Mouse (Mus musculus) common myeloid progenitor, adult 5-6 weeks (primary cell): ENCODE measurements around the gene Slc16a14. TPM values are rescaled to one million over a fixed set of nuclear protein-coding genes. Genes with fewer than 3 reads are reported as not detected.
"Not testable (repeated sequence)": the region's sequence is repeated elsewhere in the genome, so short reads cannot be mapped to it uniquely, and the experiment has no call there.

Source experiments
- ATAC-seq: replicated peaks from 2 replicates; pipeline ENCODE4 v1.8.0; 2016; ENCODE audit warnings: low read depth, mild to moderate bottlenecking, moderate TSS enrichment, inconsistent platforms; ENCODE audit not compliant: poor library complexity, severe bottlenecking
- total RNA-seq: library from RNA; stranded (forward); fragments of 200-1000, 187-1606 nt; gene quantifications from 2 replicates; pipeline ENCODE4 v1.2.3, GENCODE M21; 2017

Slc16a14 gene
- not detected in 2 replicates for total RNA-seq

DNA sequence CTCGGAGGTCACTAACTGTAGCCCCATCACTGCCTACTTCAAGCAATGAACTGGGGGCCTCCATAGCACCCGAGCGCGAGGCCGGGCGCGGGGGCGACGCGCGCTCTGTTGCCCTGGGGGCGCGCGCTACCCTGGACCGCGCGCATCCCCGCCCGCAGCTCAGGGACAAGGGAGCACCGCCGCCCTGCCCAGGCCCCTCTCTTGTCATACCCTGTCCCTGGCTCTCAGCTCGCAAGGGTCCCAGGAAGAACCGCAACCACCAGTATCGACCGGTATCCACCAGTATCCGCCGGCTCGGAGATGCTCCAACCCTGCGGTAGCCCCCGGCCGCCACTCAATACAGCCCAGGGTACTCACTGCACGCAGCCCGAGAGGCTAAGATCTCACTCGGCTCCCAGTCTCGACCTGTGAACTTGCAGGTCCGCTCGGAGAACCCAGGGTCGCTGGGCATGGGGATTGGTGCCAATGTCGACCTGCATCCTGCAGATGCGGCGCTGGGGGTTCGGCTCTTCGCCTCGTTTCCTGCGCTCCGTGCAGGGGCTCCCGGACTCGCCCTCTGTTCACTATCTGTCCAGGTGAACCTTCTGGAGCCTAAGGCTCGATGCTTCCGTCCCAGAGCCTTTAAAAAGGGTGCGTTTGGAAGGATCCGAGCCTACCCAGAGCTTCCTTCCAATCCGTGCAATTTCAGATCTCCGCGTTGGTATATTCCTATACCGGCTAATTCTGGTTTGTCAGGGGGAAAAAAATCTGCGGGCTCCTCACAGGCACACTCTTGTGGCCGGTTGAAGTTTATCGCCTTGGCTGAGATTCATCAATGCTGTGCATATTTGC, at the start of gene Slc16a14:
TSS of gene Slc16a14 (minus strand) at position 632 of the 831 bp plus-strand sequence.
- ATAC-seq = peak; percentile 27

DNA sequence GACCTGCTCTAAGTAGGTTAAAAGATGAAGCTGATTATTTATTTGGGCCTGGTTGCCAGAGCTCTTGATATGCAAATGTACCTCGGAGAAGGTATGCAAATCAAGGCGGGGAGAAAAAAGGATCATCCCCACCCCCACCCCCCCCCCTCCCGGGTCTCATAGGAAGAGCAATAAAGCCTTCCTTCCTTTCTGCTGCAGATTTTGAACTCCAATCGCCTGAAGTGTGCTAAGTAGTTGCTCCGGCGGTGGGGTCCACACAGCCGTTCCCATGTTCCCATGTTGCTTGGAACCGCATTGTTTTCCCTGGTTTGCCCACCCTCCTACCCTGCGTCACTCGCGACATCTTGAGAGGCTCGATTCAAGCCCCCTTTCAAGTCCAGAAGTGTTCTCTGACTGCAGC, 26.8 kb upstream of the Slc16a14 start:
- not testable (repeated sequence) for ATAC-seq

- not testable (repeated sequence) for ATAC-seq
Observed at GRCm38 (mm10) chr1:84957713-84958112, 22.8 kb upstream of the Slc16a14 start.

DNA sequence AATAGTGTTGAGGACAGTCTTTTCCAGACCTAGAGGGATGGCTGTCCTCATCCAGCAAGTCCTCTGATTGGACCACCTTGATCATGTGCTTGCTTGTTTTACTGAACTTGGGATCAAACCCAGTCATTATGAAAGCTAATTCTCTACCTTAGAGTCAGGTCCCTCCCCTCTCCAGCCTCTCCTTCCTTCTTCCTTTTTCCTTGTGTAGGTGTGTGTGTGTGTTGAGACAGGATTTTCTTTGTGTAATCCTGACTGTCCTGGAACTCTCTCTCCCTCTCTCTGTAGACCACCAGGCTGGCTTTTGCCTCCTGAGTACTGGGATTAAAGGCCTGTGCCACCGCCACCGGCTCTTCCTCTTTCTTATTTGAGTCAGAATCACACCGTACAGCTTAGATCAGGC, 21.8 kb upstream of the Slc16a14 start:
- ATAC-seq = not testable (repeated sequence)

DNA sequence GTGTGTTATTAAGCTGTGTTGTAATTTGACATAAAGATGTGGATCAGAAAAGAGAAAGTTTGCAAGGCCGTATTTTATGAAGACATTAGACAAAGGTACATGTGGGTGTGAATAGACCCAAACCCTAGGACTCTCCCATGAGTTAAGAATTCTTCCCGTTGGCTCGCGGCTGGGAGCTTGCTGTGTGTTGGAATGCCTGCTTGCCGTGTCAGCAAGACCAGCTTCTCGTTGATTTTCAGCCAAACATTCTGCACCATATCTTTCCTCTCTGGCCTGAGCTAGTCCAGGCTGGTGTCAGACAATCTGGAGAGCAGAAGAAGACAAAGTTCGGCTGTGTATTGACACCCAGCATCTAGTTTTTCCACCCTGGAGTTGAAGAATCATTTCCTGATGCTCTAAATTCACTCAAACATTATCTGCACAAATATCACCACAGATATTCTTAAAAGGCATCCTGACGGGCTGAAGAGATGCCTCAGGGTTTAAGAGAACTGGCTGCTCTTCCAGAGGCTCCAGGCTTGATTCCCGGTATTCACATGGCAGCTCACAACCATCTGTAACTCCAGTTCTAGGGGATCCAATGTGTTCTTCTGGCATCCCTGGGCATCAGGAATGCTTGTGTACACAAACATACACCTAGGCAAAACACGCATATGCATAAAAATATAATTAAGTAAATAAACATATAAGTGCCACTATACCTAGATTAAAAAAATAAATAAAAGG, 17.7 kb upstream of the Slc16a14 start:
- ATAC-seq = no peak

GRCm38 (mm10) chr1:84951566-84951965, 16.6 kb upstream of the Slc16a14 start:
- ATAC-seq = no peak

GRCm38 (mm10) chr1:84947390-84947789, 12.5 kb upstream of the Slc16a14 start:
- no peak for ATAC-seq

GRCm38 (mm10) chr1:84945950-84946349, 11.0 kb upstream of the Slc16a14 start:
- no peak for ATAC-seq

GRCm38 (mm10) chr1:84943549-84943948, 8.6 kb upstream of the Slc16a14 start:
- no peak for ATAC-seq

- no peak for ATAC-seq
Observed at GRCm38 (mm10) chr1:84942666-84943065, 7.7 kb upstream of the Slc16a14 start.

GRCm38 (mm10) chr1:84940322-84940721, 5.4 kb upstream of the Slc16a14 start:
- ATAC-seq = no peak

DNA sequence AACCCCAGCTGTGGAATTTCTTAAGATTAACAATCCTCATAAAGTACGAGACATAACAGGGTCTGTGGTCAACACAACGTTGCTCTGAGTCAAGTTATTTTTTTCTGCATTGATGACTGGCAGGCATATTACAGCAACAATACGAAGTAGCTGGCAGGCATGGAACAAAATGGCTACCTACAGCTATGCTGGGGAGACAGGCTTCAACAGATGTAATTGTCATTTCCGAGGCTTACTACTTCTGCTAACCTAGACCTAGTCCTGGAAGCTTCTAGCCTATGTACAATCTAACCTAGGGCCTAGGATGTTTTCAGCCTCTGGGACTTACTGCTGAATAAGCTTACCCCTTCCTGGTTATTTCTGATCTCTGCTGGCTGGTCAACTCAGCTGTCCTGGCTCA, 4.5 kb upstream of the Slc16a14 start:
- no peak for ATAC-seq

DNA sequence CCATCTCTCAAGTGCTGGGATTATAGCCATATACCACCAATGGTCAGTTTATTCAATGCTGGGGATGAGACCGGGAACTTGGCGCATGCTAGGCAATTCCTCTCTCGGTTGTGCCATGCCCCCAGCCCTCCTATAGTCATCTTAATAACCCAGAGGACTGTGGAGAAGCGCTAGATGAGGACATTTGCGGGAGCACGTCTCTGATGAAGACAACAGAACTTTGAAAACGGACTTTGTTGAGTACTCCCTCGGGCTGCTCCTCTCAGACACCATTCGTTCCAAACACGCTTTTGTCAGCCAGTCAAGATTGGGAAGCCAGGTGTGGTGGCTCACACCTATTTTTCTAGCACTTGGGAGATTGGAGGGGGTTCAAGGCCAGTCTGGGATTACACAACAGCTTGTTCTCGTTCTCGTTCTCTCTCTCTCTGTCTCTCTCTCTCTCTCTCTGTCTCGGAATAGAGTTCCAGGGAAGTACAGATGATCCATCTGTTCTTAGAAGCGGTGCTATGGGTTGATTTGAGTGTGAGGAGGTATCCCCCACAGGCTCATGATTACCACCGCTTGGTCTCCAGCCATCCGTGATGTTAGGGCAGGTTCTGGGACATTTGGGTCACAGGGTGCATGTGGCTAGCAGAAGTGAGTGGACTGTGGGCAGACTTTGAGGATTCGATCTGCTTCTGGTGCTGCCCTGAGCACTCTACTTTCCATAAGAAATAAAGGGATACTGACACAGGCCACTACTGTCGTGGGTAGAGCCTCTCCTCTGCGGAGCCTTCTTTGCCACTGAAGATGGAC, 2.0 kb upstream of the Slc16a14 start:
- ATAC-seq = no peak

DNA sequence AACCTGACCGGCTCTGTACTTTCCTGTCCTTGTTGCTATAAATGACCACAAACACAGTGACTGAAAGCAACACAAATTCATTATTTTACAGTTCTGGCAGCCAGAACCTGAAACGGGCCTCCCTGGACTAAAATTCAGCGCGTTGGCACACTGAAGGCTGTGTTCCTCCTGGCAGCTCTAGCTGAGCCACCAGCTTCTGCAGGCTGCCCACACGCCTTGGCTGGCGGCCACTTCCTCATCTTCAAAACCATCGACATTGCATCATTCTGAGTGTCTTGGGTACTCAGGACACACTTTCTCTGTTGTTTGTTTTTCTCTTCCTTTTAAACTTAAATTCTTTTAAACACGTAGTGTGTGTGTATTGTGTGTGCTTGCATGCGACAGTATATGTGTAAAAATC, 734 bp upstream of the Slc16a14 start:
- peak; percentile 92 for ATAC-seq

GRCm38 (mm10) chr1:84934151-84934502, 807 bp downstream of the Slc16a14 start:
- no peak for ATAC-seq

GRCm38 (mm10) chr1:84933472-84934150, 1.3 kb downstream of the Slc16a14 start:
- ATAC-seq = 0 out of 2 replicates have a peak, but pooled peaks have one; percentile 40

GRCm38 (mm10) chr1:84925599-84925998, 9.3 kb downstream of the Slc16a14 start:
- no peak for ATAC-seq

- peak; percentile 100 for ATAC-seq
Observed at GRCm38 (mm10) chr1:84924134-84924533, 10.8 kb downstream of the Slc16a14 start.

GRCm38 (mm10) chr1:84923432-84923831, 11.5 kb downstream of the Slc16a14 start:
- no peak for ATAC-seq

DNA sequence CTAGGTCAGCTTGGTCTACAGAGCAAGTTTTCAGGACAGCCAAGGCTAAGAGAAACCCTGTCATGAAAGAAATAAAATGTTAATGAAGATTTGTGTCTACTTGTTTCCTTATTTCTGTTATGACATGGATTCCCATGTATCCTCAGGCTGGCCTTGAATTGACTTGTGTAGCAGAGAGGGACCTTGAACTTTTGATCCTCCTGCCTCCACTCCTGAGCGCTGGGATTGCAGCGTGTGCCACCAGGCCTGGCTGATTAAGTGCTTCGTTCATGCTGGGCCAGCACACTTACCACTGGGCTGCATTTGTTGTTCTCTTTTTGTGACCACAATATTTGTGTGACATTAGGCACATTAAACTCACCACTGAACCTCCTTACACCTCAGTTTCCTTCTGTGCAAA, 16.1 kb downstream of the Slc16a14 start:
- no peak for ATAC-seq
